Mouse (Mus musculus): ENCODE data around the gene Gm9112. TPM values are rescaled to one million over a fixed set of nuclear protein-coding genes. Genes with fewer than 3 reads are reported as not detected.

The Gm9112 gene
- not detected in 2 replicates for polyA plus RNA-seq (2012; rRNA removed)

DNA sequence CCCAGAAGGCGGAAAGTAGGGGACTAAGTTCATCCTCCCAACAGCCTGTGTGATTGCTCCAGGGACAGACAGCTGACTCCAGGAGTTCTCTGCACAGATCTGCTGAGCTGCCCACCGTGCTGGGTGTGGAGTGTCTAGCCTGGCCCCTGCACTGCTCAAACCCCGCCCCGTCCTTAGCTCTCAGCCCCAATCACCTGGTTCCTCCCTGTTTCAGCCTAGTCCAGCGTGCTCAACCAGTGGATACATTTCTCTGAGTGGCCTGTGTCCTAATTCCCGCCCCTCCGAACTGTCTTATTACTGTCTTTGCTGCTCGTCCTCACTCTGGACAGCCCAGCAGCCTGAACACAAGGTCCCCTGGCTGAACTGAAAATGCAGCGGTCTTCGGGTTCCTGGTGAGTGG is at the start of gene Gm9112, which contains the start of gene Dmrtc1b:
Gm9112 (minus strand) TSS at position 101 of the 400 bp plus-strand sequence.
Dmrtc1b (plus strand) TSS at position 331 of the 400 bp plus-strand sequence.

DNA sequence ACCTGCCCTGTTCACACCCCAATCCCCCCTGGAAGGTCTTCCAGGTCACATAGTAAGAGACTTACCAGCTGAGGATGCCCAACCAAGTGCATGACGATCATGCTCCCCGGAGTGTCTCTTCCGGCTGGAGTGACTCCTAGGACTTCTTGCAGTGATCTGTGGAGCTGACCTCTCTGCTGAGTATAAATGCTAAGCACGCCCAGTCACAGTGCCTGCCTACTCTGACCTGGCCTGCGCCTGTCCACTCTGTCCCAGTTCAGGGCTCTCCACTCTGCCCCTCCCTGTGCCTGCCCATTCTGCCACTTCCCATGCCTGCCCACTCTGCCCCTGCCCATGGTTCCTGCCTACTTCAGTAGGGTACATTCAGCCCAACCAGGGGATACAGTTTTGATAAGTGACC is 20.6 kb downstream of the Gm9112 start, which contains the start of gene Gm3880:
Gm3880 (minus strand) TSS at position 101 of the 400 bp plus-strand sequence.

Other genes starting within 250 kb of the Gm9112 start
- gene Hdac8, start 202.3 kb downstream of the Gm9112 start, polyA plus RNA-seq (2012; rRNA removed), result 2.0 and 2.4 TPM in 2 replicates
- 0.78 and 0.85 TPM in 2 replicates for gene Phka1, start 63.4 kb downstream of the Gm9112 start, polyA plus RNA-seq (2012; rRNA removed)
- not detected in 2 replicates for gene Gm3880, start 20.7 kb downstream of the Gm9112 start, polyA plus RNA-seq (2012; rRNA removed)
- gene Dmrtc1b, start 230 bp upstream of the Gm9112 start, polyA plus RNA-seq (2012; rRNA removed), result not detected in 2 replicates
- not detected in 2 replicates for gene Dmrtc1c1, start 95.3 kb upstream of the Gm9112 start, polyA plus RNA-seq (2012; rRNA removed)
- not detected in 2 replicates for gene Dmrtc1c2, start 147.0 kb upstream of the Gm9112 start, polyA plus RNA-seq (2012; rRNA removed)
- not detected in 2 replicates for gene 1700031F05Rik, start 160.3 kb upstream of the Gm9112 start, polyA plus RNA-seq (2012; rRNA removed)
- 0.03 TPM in 1 of 2 replicates, not detected in the other for gene Dmrtc1a, start 201.1 kb upstream of the Gm9112 start, polyA plus RNA-seq (2012; rRNA removed)
- not detected in 2 replicates for gene 1700011M02Rik, start 201.3 kb upstream of the Gm9112 start, polyA plus RNA-seq (2012; rRNA removed)
- not detected in 2 replicates for gene 1700018G05Rik, start 220.7 kb upstream of the Gm9112 start, polyA plus RNA-seq (2012; rRNA removed)

Measured in liver, embryonic 14 days (tissue).